Mouse (Mus musculus) C2C12 (cell line): ENCODE data around the gene RPS10-NUDT3. TPM values are rescaled to one million over a fixed set of nuclear protein-coding genes. Genes with fewer than 3 reads are reported as not detected.
A peak's percentile ranks its signal among the peaks of the same experiment; 100 is the strongest.

Experiments
- H3K27me3 ChIP-seq: one replicate; pipeline ENCODE4 v1.6.1; 2011; ENCODE audit not compliant: control insufficient read depth, insufficient read depth, insufficient read length
- H3K36me3 ChIP-seq: one replicate; pipeline ENCODE4 v1.6.1; 2011; ENCODE audit not compliant: control insufficient read depth, insufficient read depth
- H3K4me3 ChIP-seq: one replicate; pipeline ENCODE4 v1.5.1; 2011; ENCODE audit warnings: mild to moderate bottlenecking, control low read depth; ENCODE audit not compliant: poor library complexity, insufficient read depth, severe bottlenecking
- H3K79me2 ChIP-seq: one replicate; pipeline ENCODE4 v1.6.1; 2011; ENCODE audit not compliant: control insufficient read depth, insufficient read depth
- H3K79me3 ChIP-seq: one replicate; pipeline ENCODE4 v1.6.1; 2011; ENCODE audit warnings: low read depth, control low read depth
- H3ac ChIP-seq: one replicate; pipeline ENCODE3; 2011; ENCODE audit warnings: low read depth; ENCODE audit not compliant: control insufficient read depth, insufficient read length
- CEBPB ChIP-seq: IDR thresholded peaks from one replicate; pipeline ENCODE4 v1.6.1; 2011; ENCODE audit warnings: low read depth, mild to moderate bottlenecking, control low read depth, moderate library complexity
- CTCF ChIP-seq: IDR thresholded peaks from one replicate; pipeline ENCODE4 v1.5.1; 2011; ENCODE audit not compliant: control insufficient read depth, insufficient read depth, insufficient read length
- FOSL1 ChIP-seq: IDR thresholded peaks from one replicate; pipeline ENCODE4 v1.8.0; 2011; ENCODE audit warnings: mild to moderate bottlenecking, low read length; ENCODE audit not compliant: poor library complexity, insufficient read depth, severe bottlenecking
- MAX ChIP-seq: IDR thresholded peaks from one replicate; pipeline ENCODE4 v1.6.1; 2011; ENCODE audit warnings: mild to moderate bottlenecking, control low read depth
- MYOD1 ChIP-seq: IDR thresholded peaks from one replicate; pipeline ENCODE4 v1.6.1; 2011; ENCODE audit warnings: low read depth; ENCODE audit not compliant: control insufficient read depth, insufficient read length
- MYOG ChIP-seq: IDR thresholded peaks from one replicate; pipeline ENCODE4 v1.6.1; 2011; ENCODE audit not compliant: control insufficient read depth, insufficient read length; ENCODE audit errors: extremely low read depth
- USF1 ChIP-seq: IDR thresholded peaks from one replicate; pipeline ENCODE4 v1.6.1; 2011; ENCODE audit warnings: low read depth, mild to moderate bottlenecking, control low read depth, moderate library complexity
- polyA plus RNA-seq: library from polyadenylated mRNA; unstranded; fragments of >200 nt; fragmentation: generic; extraction: Trizol; gene quantifications from one replicate; pipeline ENCODE4 v1.2.1, GENCODE M21; 2012; ENCODE audit warnings: missing spikeins

Gene RPS10-NUDT3
- polyA plus RNA-seq, 1 experiment, result not detected

- TF ChIP-seq USF1, result no peak
- no peak for TF ChIP-seq MYOD1
- no peak for TF ChIP-seq CEBPB
- no peak for TF ChIP-seq CTCF
- no peak for TF ChIP-seq FOSL1
- TF ChIP-seq MYOG, result no peak
- TF ChIP-seq MAX, result no peak
- Histone ChIP-seq H3K79me2 (no peaks in the 10 kb centered on the region), H3K4me3 (no peak overlapping the region), H3K27me3 (no peaks in the 10 kb centered on the region), H3ac (peak overlapping the region; percentile 20), H3K79me3 (no peaks in the 10 kb centered on the region), H3K36me3 (peaks cover 43% of the 10 kb centered on the region)
These were observed 57.6 kb downstream of the RPS10-NUDT3 start for GRCm38 (mm10) chr17:27577468-27577867.

DNA sequence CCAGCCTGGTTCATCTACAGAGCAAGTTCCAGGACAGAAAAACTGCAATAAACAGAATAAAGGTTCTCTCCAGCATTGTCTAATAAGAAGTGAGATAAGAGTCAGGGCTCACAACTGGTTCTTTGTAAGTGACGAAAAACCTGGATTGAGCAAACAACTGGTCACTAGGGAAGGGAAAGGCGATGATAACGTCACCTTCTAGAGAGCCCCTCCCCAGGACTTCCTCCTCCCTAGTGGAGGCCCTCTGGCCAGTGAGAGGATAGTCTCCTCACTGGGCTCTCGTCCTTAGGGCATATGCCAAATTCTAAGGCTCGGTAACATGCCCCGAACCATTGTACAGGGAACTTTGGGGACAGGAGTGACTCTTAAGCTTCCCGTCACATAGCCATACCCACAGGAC is 59.0 kb downstream of the RPS10-NUDT3 start:
- Histone ChIP-seq H3ac (no peak overlapping the region), H3K79me2 (no peaks in the 10 kb centered on the region), H3K79me3 (no peaks in the 10 kb centered on the region), H3K27me3 (no peaks in the 10 kb centered on the region), H3K36me3 (peaks cover 33% of the 10 kb centered on the region), H3K4me3 (no peak overlapping the region)
- no peak for TF ChIP-seq CTCF
- no peak for TF ChIP-seq FOSL1
- no peak for TF ChIP-seq MAX
- TF ChIP-seq MYOG, result no peak
- TF ChIP-seq USF1, result no peak
- TF ChIP-seq CEBPB, result no peak
- no peak for TF ChIP-seq MYOD1

DNA sequence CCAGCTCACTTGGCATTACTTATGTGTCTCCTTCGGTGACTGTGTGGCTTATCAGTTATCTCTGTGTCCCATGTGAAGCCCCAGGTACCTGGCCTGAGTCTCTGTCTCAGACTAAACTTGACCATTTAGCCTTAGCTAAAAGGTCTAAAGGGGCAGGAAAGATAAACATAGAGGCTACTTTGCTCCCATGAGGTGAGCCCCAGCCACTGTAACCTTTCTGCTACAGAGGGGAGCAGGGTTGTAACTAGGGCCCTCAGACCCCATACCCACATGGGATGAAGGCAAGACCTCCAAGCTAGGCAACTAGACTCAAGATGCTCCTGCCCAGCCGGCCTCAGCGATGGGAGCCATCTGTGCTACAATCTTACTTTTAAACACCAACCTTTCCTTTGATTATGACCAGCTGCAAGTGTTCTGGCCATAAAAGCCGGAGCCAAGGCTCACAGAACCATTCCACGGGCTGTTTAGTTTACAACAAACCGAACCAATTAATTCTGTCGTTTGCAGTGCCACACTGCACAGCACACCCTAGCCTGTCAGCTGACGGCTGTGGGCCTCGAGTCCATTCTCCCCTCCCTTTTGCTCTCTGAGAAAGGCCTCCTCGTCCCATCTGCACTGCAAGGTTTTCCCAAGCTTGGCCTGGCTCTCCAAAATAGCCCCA is 59.8 kb downstream of the RPS10-NUDT3 start:
- H3K36me3 ChIP-seq, result peaks cover 25% of the 10 kb centered on the region

DNA sequence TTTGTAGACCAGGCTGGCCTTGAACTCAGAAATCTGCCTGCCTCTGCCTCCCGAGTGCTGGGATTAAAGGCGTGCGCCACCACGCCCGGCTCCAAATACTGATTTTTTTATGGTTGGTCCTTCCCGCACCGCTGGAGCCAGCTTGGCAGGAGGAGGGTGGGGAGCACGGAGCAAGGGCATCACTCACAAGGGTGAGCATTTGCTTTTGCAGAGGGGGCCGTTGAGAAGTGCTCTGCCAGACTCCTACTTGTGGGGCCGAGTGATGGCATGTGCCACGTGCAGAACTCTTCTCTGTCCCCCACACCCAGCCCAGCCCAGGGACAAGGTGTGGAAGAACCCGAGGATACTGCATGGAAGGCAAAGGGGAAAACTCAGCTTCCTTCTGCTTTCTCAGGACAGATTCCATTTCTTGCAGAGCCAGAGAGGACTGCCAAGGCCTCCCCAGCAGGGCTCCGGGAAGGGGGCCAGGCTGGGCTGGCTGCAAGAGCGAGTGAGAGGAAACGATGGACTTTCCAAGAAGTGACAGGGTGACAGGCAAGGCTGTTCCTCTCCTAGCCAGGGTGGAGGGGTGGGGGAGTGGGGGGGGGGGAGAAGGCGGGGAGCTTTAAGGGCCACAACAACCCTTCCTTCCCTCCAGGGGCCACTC is 60.4 kb downstream of the RPS10-NUDT3 start:
- Histone ChIP-seq H3K4me3 (no peak overlapping the region), H3K36me3 (peaks cover 19% of the 10 kb centered on the region), H3K79me3 (no peaks in the 10 kb centered on the region), H3K27me3 (no peaks in the 10 kb centered on the region), H3ac (no peak overlapping the region), H3K79me2 (no peaks in the 10 kb centered on the region)
- TF ChIP-seq MYOD1, result no peak
- no peak for TF ChIP-seq FOSL1
- no peak for TF ChIP-seq CEBPB
- TF ChIP-seq CTCF, result no peak
- TF ChIP-seq MYOG, result no peak
- no peak for TF ChIP-seq MAX
- TF ChIP-seq USF1, result no peak

More for the DNA sequence above, 59.8 kb downstream of the RPS10-NUDT3 start:
- Histone ChIP-seq H3K79me3 (no peaks in the 10 kb centered on the region), H3K27me3 (no peaks in the 10 kb centered on the region), H3ac (no peak overlapping the region), H3K4me3 (no peak overlapping the region), H3K79me2 (no peaks in the 10 kb centered on the region)
- TF ChIP-seq MAX, result no peak
- TF ChIP-seq MYOG, result no peak
- TF ChIP-seq FOSL1, result no peak
- TF ChIP-seq CTCF, result no peak
- TF ChIP-seq CEBPB, result no peak
- TF ChIP-seq USF1, result no peak
- no peak for TF ChIP-seq MYOD1

DNA sequence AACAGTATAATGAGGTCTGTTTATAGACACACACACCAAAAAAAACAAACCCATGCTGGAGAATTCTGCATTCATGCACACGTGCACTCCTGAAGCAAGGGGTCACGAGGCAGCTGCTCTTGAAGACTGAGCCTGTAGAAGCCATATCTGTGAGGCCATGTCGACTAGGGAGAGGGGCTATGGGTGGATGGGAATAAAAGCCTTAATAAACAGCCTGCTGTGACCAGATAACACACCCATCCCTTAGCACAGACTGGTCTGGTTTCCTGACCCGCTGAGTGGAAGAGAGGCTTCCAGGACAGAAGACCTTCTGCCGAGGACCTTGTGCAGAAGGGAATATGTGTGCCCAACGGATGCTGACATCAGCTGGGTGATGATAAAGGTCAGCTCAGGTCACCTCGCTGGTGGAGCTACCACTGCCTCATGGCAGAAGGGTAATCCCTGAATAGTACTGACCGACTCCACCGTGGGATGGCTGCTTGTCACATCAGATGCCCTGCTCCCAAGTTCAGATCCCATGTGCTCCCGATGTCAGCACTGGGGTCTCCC is 61.2 kb downstream of the RPS10-NUDT3 start:
- Histone ChIP-seq H3K27me3 (no peaks in the 10 kb centered on the region), H3ac (no peak overlapping the region), H3K4me3 (no peak overlapping the region), H3K36me3 (peaks cover 11% of the 10 kb centered on the region), H3K79me2 (no peaks in the 10 kb centered on the region), H3K79me3 (no peaks in the 10 kb centered on the region)
- TF ChIP-seq CTCF (no peak), USF1 (no peak), MYOG (no peak), MAX (no peak), MYOD1 (no peak), FOSL1 (no peak), CEBPB (no peak)

DNA sequence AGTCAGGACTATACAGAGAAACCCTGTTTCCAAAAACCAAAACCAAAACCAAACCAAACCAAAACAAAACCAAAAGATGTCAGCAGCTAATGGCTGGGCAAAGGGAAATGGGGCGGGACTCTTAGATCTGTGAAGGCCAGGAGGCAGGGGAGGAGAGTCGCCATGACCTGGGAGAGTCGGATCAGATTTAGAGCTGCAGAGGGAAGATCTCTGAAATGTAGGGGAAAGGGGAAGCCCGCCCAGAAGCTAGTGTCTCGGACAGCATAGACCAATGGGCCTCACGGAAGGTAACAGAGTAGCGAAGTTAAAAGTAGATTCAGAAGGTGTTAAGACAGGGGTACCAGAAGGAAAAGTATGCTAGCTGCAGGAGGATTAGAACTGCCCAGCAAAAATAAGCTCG is 63.7 kb downstream of the RPS10-NUDT3 start:
- Histone ChIP-seq H3K27me3 (no peaks in the 10 kb centered on the region), H3ac (no peak overlapping the region), H3K36me3 (peaks cover 6% of the 10 kb centered on the region), H3K4me3 (no peak overlapping the region), H3K79me2 (no peaks in the 10 kb centered on the region), H3K79me3 (no peaks in the 10 kb centered on the region)
- TF ChIP-seq CTCF, result no peak
- TF ChIP-seq MYOD1, result no peak
- no peak for TF ChIP-seq FOSL1
